ENCODE assay signal across 13 mouse cellular contexts in genomic region chr4:152264177-152264530, GRCm38 (mm10). TPM values are rescaled to one million over a fixed set of nuclear protein-coding genes. Genes with fewer than 3 reads are reported as not detected.
DNase-seq lines count a peak whose midpoint lies in the region; ATAC-seq and TF ChIP-seq lines count a peak whose summit lies in the region.
"Had no signal": no experiment of that assay in that cellular context is flagged by ENCODE, and none has a peak within 500 bp of the region (broad histone marks: within the 10 kb centered on the region; RNA-seq: fewer than 3 reads in every experiment).

No protein-coding gene starts in this region.

- H3K27ac ChIP-seq in forebrain, embryonic 10.5 days = peak overlapping the region; percentile 45
- H3K27ac ChIP-seq in forebrain, embryonic 12.5 days = no peak overlapping the region
- peak overlapping the region; percentile 20 for H3K27ac ChIP-seq in kidney, embryonic 14.5 days (ENCODE audit: low read depth, low read length)
- H3K27ac ChIP-seq in ES-E14 (ENCODE audit: insufficient read depth, low read depth, low read length, poor library complexity, severe bottlenecking) = peak overlapping the region; percentile 37
- H3K27ac ChIP-seq in limb, embryonic 10.5 days = peak overlapping the region; percentile 43; the same call in 1 of the 2 replicates
- H3K27ac ChIP-seq: hindbrain, embryonic 15.5 days had no signal

- no peak overlapping the region for H3K4me2 ChIP-seq in forebrain, embryonic 12.5 days
- no peak overlapping the region for H3K4me2 ChIP-seq in kidney, embryonic 14.5 days (replicated peaks; ENCODE audit: low read depth, low read length)
- H3K4me2 ChIP-seq: hindbrain, embryonic 15.5 days had no signal

- H3K36me3 ChIP-seq in forebrain, embryonic 10.5 days (replicated peaks) = peaks cover 36% of the 10 kb centered on the region
- H3K36me3 ChIP-seq in forebrain, embryonic 12.5 days (replicated peaks) = peaks cover 10% of the 10 kb centered on the region
- H3K36me3 ChIP-seq in kidney, embryonic 14.5 days (ENCODE audit: control insufficient read depth, insufficient read depth, low read length) = no peaks in the 10 kb centered on the region; the same call in 1 of the 2 replicates
- peaks cover 6% of the 10 kb centered on the region; the same call in 1 of the 2 replicates for H3K36me3 ChIP-seq in ES-E14 (ENCODE audit: control insufficient read depth, insufficient read depth, low read length, poor library complexity, severe bottlenecking)
- H3K36me3 ChIP-seq in limb, embryonic 10.5 days = no peaks in the 10 kb centered on the region

- WGBS in forebrain, embryonic 10.5 days = 51% methylated on average over 4 of the region's 4 CpGs
- 57% methylated on average over 4 of the region's 4 CpGs for WGBS in forebrain, embryonic 12.5 days
- 53% methylated on average over 4 of the region's 4 CpGs for WGBS in kidney, embryonic 14.5 days
- 55% methylated on average over 4 of the region's 4 CpGs for WGBS in limb, embryonic 10.5 days

- H3K9ac ChIP-seq in forebrain, embryonic 12.5 days = no peak overlapping the region
- no peak overlapping the region for H3K9ac ChIP-seq in kidney, embryonic 14.5 days (ENCODE audit: low read depth, low read length)
- H3K9ac ChIP-seq in ES-E14 (ENCODE audit: insufficient read depth, low read depth, low read length, poor library complexity, severe bottlenecking) = peak overlapping the region; percentile 46; the same call in 1 of the 2 replicates
- H3K9ac ChIP-seq: hindbrain, embryonic 15.5 days had no signal

- in situ Hi-C loops in ES-E14 (cut with MboI; ENCODE audit: low sequenced_read_pairs in 2 of 2, unreplicated experiment in 2 of 2) = no loop called here

- no peak for ATAC-seq in forebrain, embryonic 12.5 days (ENCODE audit: low FRiP score)
- no peak for ATAC-seq in kidney, embryonic 14.5 days (ENCODE audit: low FRiP score, low TSS enrichment)
- ATAC-seq in monocyte, adult 5-6 weeks (replicated peaks; ENCODE audit: insufficient number of reproducible peaks, low FRiP score, low TSS enrichment, poor library complexity, severe bottlenecking) = no peak

- H3K27me3 ChIP-seq in forebrain, embryonic 10.5 days (ENCODE audit: poor library complexity, severe bottlenecking) = 0 out of 2 replicates have a peak, but pooled peaks cover 3% of the 10 kb centered on the region
- H3K27me3 ChIP-seq in forebrain, embryonic 12.5 days = no peaks in the 10 kb centered on the region
- H3K27me3 ChIP-seq in kidney, embryonic 14.5 days (ENCODE audit: control insufficient read depth, insufficient read depth, low read length) = no peaks in the 10 kb centered on the region
- 0 out of 2 replicates have a peak, but pooled peaks cover 3% of the 10 kb centered on the region for H3K27me3 ChIP-seq in limb, embryonic 10.5 days (ENCODE audit: low read depth, poor library complexity, severe bottlenecking)
- H3K27me3 ChIP-seq: hindbrain, embryonic 15.5 days had no signal

- no peak for DNase-seq in forebrain, embryonic 10.5 days (ENCODE audit: extremely low spot score, low spot score)
- DNase-seq in kidney, postnatal 10 days = no peak
- DNase-seq in ES-E14 (ENCODE audit: low read depth, low spot score) = no peak
- DNase-seq in limb, embryonic 10.5 days (ENCODE audit: low spot score) = no peak
- DNase-seq in thymus, postnatal 0 days (ENCODE audit: low spot score) = no peak
- DNase-seq: lung, postnatal 14 days; right cerebral cortex, postnatal 14 days; thymus, adult 2 months had no signal

- no peaks in the 10 kb centered on the region for H3K9me3 ChIP-seq in forebrain, embryonic 10.5 days
- no peaks in the 10 kb centered on the region for H3K9me3 ChIP-seq in forebrain, embryonic 12.5 days
- no peaks in the 10 kb centered on the region for H3K9me3 ChIP-seq in kidney, embryonic 14.5 days (ENCODE audit: control insufficient read depth, low read length)
- no peaks in the 10 kb centered on the region for H3K9me3 ChIP-seq in ES-E14 (ENCODE audit: control insufficient read depth, insufficient read depth, low read depth, low read length)
- no peaks in the 10 kb centered on the region for H3K9me3 ChIP-seq in limb, embryonic 10.5 days (replicated peaks)
- H3K9me3 ChIP-seq: hindbrain, embryonic 15.5 days had no signal

- H3K4me1 ChIP-seq in forebrain, embryonic 10.5 days = peaks cover 52% of the 10 kb centered on the region
- H3K4me1 ChIP-seq in forebrain, embryonic 12.5 days = peaks cover 15% of the 10 kb centered on the region
- peaks cover 31% of the 10 kb centered on the region for H3K4me1 ChIP-seq in kidney, embryonic 14.5 days (ENCODE audit: control insufficient read depth, insufficient read depth, low read length)
- peaks cover 0 to 31% of the 10 kb centered on the region in 2 experiments; a peak in 3 of 4 replicates for H3K4me1 ChIP-seq in ES-E14 (ENCODE audit: control insufficient read depth in 2 of 2, insufficient read depth in 2 of 2, low read length in 2 of 2, poor library complexity in 1 of 2)
- peaks cover 49% of the 10 kb centered on the region for H3K4me1 ChIP-seq in limb, embryonic 10.5 days

- H3K4me3 ChIP-seq in forebrain, embryonic 10.5 days = no peak overlapping the region
- no peak overlapping the region for H3K4me3 ChIP-seq in forebrain, embryonic 12.5 days (replicated peaks)
- H3K4me3 ChIP-seq in kidney, embryonic 14.5 days (ENCODE audit: low read length) = no peak overlapping the region
- H3K4me3 ChIP-seq in ES-E14 (ENCODE audit: insufficient read depth in 1 of 2, low read depth in 1 of 2, low read length in 2 of 2, poor library complexity in 1 of 2, severe bottlenecking in 1 of 2) = peak overlapping the region in 1 of 2 experiments; percentile 65; a peak in 2 of 4 replicates
- H3K4me3 ChIP-seq in limb, embryonic 10.5 days = no peak overlapping the region
- H3K4me3 ChIP-seq: hindbrain, embryonic 15.5 days; myocyte had no signal

TF ChIP-seq in ES-E14, 5 proteins besides CTCF, POLR2A, EP300 and RAD21:
- TF ChIP-seq HCFC1 (IDR thresholded peaks at IDR 0.05; ENCODE audit: borderline replicate concordance, insufficient read depth, low read length) (no peak), ZNF384 (IDR thresholded peaks at IDR 0.05; ENCODE audit: low read depth, low read length) (no peak), CHD2 (IDR thresholded peaks at IDR 0.05; ENCODE audit: low read depth, low read length) (no peak), ZC3H11A (IDR thresholded peaks at IDR 0.05; ENCODE audit: borderline replicate concordance, low read depth, low read length) (no peak), MAFK (IDR thresholded peaks at IDR 0.05; ENCODE audit: insufficient read depth, low read depth, low read length) (no peak)

RNA-seq across cellular contexts. Expression of gene Gpr153, which starts 9.9 kb away (rescaled TPM):
- 2.5 and 3.0 TPM in 2 replicates for polyA plus RNA-seq in forebrain, embryonic 10.5 days (2016; fragmentation: Nextera tagmentation; extraction: Ambion mirVana)
- polyA plus RNA-seq in forebrain, embryonic 12.5 days (2016; fragmentation: Nextera tagmentation; extraction: Ambion mirVana) = 5.8 and 6.9 TPM in 2 replicates
- polyA plus RNA-seq in kidney, embryonic 14.5 days (2014; fragmentation: Nextera tagmentation; extraction: Ambion mirVana) = 7.5 and 9.1 TPM in 2 replicates
- 5.1 and 7.2 TPM in 2 replicates for total RNA-seq in ES-E14 (2012; rRNA removed)
- polyA plus RNA-seq in limb, embryonic 10.5 days (2016; fragmentation: Nextera tagmentation; extraction: Ambion mirVana) = 1.4 and 3.0 TPM in 2 replicates
- 0.39 to 0.86 TPM in 2 of 3 replicates, not detected in the other for total RNA-seq in monocyte, adult 5-6 weeks (2017)
- 1.2 and 1.4 TPM in 2 replicates for polyA plus RNA-seq in thymus, postnatal 0 days (2015; fragmentation: Nextera tagmentation; extraction: Ambion mirVana)

RNA-seq across cellular contexts. Expression of gene Hes3, which starts 27.3 kb away (rescaled TPM):
- 0.38 and 0.92 TPM in 2 replicates for polyA plus RNA-seq in forebrain, embryonic 10.5 days (2016; fragmentation: Nextera tagmentation; extraction: Ambion mirVana)
- polyA plus RNA-seq in forebrain, embryonic 12.5 days (2016; fragmentation: Nextera tagmentation; extraction: Ambion mirVana) = 0.43 and 0.46 TPM in 2 replicates
- polyA plus RNA-seq in kidney, embryonic 14.5 days (2014; fragmentation: Nextera tagmentation; extraction: Ambion mirVana) = not detected in 2 replicates
- total RNA-seq in ES-E14 (2012; rRNA removed) = 0.58 and 1.1 TPM in 2 replicates
- polyA plus RNA-seq in limb, embryonic 10.5 days (2016; fragmentation: Nextera tagmentation; extraction: Ambion mirVana) = not detected in 2 replicates
- not detected in 3 replicates for total RNA-seq in monocyte, adult 5-6 weeks (2017)
- polyA plus RNA-seq in thymus, postnatal 0 days (2015; fragmentation: Nextera tagmentation; extraction: Ambion mirVana) = 0.07 TPM in 1 of 2 replicates, not detected in the other

RNA-seq across cellular contexts. Expression of gene Icmt, which starts 32.9 kb away (rescaled TPM):
- polyA plus RNA-seq in forebrain, embryonic 10.5 days (2016; fragmentation: Nextera tagmentation; extraction: Ambion mirVana) = 23.3 and 26.1 TPM in 2 replicates
- polyA plus RNA-seq in forebrain, embryonic 12.5 days (2016; fragmentation: Nextera tagmentation; extraction: Ambion mirVana) = 20.3 and 21.3 TPM in 2 replicates
- 14.7 and 28.1 TPM in 2 replicates for polyA plus RNA-seq in kidney, embryonic 14.5 days (2014; fragmentation: Nextera tagmentation; extraction: Ambion mirVana)
- total RNA-seq in ES-E14 (2012; rRNA removed) = 47.7 and 61.4 TPM in 2 replicates
- polyA plus RNA-seq in limb, embryonic 10.5 days (2016; fragmentation: Nextera tagmentation; extraction: Ambion mirVana) = 31.4 and 33.9 TPM in 2 replicates
- 10.5 to 18.2 TPM (median 14.9 TPM) in 3 replicates for total RNA-seq in monocyte, adult 5-6 weeks (2017)
- 19.2 and 19.7 TPM in 2 replicates for polyA plus RNA-seq in thymus, postnatal 0 days (2015; fragmentation: Nextera tagmentation; extraction: Ambion mirVana)

RNA-seq across cellular contexts. Expression of gene Rnf207, which starts 54.6 kb away (rescaled TPM):
- 0.92 and 1.3 TPM in 2 replicates for polyA plus RNA-seq in forebrain, embryonic 10.5 days (2016; fragmentation: Nextera tagmentation; extraction: Ambion mirVana)
- polyA plus RNA-seq in forebrain, embryonic 12.5 days (2016; fragmentation: Nextera tagmentation; extraction: Ambion mirVana) = 1.5 and 2.7 TPM in 2 replicates
- polyA plus RNA-seq in kidney, embryonic 14.5 days (2014; fragmentation: Nextera tagmentation; extraction: Ambion mirVana) = 1.1 TPM in 2 replicates
- total RNA-seq in ES-E14 (2012; rRNA removed) = 4.6 and 9.0 TPM in 2 replicates
- 0.70 and 1.1 TPM in 2 replicates for polyA plus RNA-seq in limb, embryonic 10.5 days (2016; fragmentation: Nextera tagmentation; extraction: Ambion mirVana)
- not detected in 3 replicates for total RNA-seq in monocyte, adult 5-6 weeks (2017)
- polyA plus RNA-seq in thymus, postnatal 0 days (2015; fragmentation: Nextera tagmentation; extraction: Ambion mirVana) = 0.09 TPM in 1 of 2 replicates, not detected in the other
